ENCODE assay signal across 9 mouse cellular contexts in the genomic region with DNA sequence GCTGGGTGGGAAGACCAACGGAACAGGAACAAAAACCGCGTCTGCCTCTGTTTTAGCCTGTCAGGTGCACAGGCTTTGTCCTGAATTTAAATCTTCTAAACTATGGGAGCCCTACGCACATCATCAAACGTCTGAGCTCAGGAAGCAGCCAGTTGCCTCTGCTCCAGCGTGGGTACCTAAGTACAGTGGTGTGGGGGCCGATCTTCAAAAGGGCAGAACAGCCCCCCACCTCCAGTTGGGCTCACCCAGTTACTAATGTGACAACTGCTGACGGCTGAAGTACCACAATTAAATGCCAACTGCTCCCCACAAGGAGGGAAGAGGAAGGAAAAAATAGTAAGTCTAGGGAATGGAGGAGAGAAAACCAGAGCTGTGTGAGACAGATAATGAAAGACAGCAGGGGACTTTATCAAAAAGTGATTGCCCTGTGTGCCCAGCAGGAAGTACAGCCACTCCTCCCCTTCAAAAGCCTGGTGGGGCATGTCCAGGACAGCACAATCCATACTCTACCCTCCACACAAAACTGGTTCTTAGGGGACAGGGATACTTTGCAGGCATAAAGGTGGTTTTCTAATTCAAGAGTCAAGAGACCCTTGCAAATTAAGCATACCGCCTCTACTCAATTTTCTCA. TPM values are rescaled to one million over a fixed set of nuclear protein-coding genes. Genes with fewer than 3 reads are reported as not detected.
A peak's percentile ranks its signal among the peaks of the same experiment; 100 is the strongest.
DNase-seq lines count a peak whose midpoint lies in the region; ATAC-seq and TF ChIP-seq lines count a peak whose summit lies in the region.
"Had no signal": no experiment of that assay in that cellular context is flagged by ENCODE, and none has a peak within 500 bp of the region (broad histone marks: within the 10 kb centered on the region; RNA-seq: fewer than 3 reads in every experiment).

No protein-coding gene starts in this region.

- 56% methylated on average over 9 of the region's 9 CpGs for WGBS in heart, embryonic 12.5 days
- WGBS in liver, embryonic 12.5 days (ENCODE audit: insufficient replicate concordance): 41% methylated on average over 9 of the region's 9 CpGs
- 67% methylated on average over 9 of the region's 9 CpGs for WGBS in lung, adult 2 months

- no peak for TF ChIP-seq POLR2A in lung, adult 2 months (IDR thresholded peaks at IDR 0.05; ENCODE audit: borderline replicate concordance, extremely low read depth, low read depth, low read length)

- no peak for TF ChIP-seq CTCF in lung, adult 2 months (IDR thresholded peaks at IDR 0.05; ENCODE audit: insufficient read depth, low read length)

- intact Hi-C loops in gastrocnemius, postnatal 36 days (cut with DNase I): no loop called here

- ATAC-seq in heart, embryonic 12.5 days (ENCODE audit: insufficient number of reproducible peaks, low FRiP score): no peak
- peak; percentile 63; the same call in 1 of the 2 replicates for ATAC-seq in liver, embryonic 12.5 days
- ATAC-seq: intestine, embryonic 15.5 days had no signal

- no peaks in the 10 kb centered on the region for H3K9me3 ChIP-seq in heart, embryonic 12.5 days (replicated peaks)
- no peaks in the 10 kb centered on the region for H3K9me3 ChIP-seq in liver, embryonic 12.5 days (replicated peaks)
- H3K9me3 ChIP-seq: intestine, embryonic 15.5 days had no signal

- H3K27me3 ChIP-seq in heart, embryonic 12.5 days (replicated peaks): no peaks in the 10 kb centered on the region
- no peaks in the 10 kb centered on the region for H3K27me3 ChIP-seq in liver, embryonic 12.5 days (replicated peaks)
- H3K27me3 ChIP-seq: intestine, embryonic 15.5 days had no signal

- H3K4me3 ChIP-seq in heart, embryonic 12.5 days: no peak overlapping the region
- no peak overlapping the region for H3K4me3 ChIP-seq in liver, embryonic 12.5 days
- no peak overlapping the region for H3K4me3 ChIP-seq in lung, adult 2 months (replicated peaks; ENCODE audit: extremely low read depth, low read depth, low read length)
- H3K4me3 ChIP-seq: intestine, embryonic 15.5 days had no signal

- DNase-seq in heart, postnatal 4 days: no peak
- peak; percentile 22 for DNase-seq in thymus, postnatal 0 days (ENCODE audit: low spot score)
- DNase-seq in thymus, postnatal 4 days: no peak
- DNase-seq in lung, adult 2 months: no peak
- DNase-seq in gastrocnemius, postnatal 36 days: no peak
- DNase-seq in testis, postnatal 14 days (ENCODE audit: low spot score): no peak

- H3K4me2 ChIP-seq in heart, embryonic 12.5 days: no peak overlapping the region
- peak overlapping the region; percentile 27 for H3K4me2 ChIP-seq in liver, embryonic 12.5 days
- H3K4me2 ChIP-seq: intestine, embryonic 15.5 days had no signal

- H3K9ac ChIP-seq in heart, embryonic 12.5 days: no peak overlapping the region
- peak overlapping the region; percentile 1; the same call in 1 of the 2 replicates for H3K9ac ChIP-seq in liver, embryonic 12.5 days
- H3K9ac ChIP-seq: intestine, embryonic 15.5 days had no signal

- peaks cover 17% of the 10 kb centered on the region for H3K36me3 ChIP-seq in heart, embryonic 12.5 days
- H3K36me3 ChIP-seq in liver, embryonic 12.5 days: peaks cover 17% of the 10 kb centered on the region
- H3K36me3 ChIP-seq: intestine, embryonic 15.5 days had no signal

- peaks cover 51% of the 10 kb centered on the region for H3K4me1 ChIP-seq in heart, embryonic 12.5 days (replicated peaks)
- H3K4me1 ChIP-seq in liver, embryonic 12.5 days: peaks cover 73% of the 10 kb centered on the region
- H3K4me1 ChIP-seq in lung, adult 2 months (ENCODE audit: control insufficient read depth, insufficient read depth, low read length): peaks cover 21% of the 10 kb centered on the region

- peak overlapping the region; percentile 22; the same call in 1 of the 2 replicates for H3K27ac ChIP-seq in heart, embryonic 12.5 days (ENCODE audit: poor library complexity, severe bottlenecking)
- H3K27ac ChIP-seq in liver, embryonic 12.5 days: 0 out of 2 replicates have a peak overlapping the region, but pooled peaks have one; percentile 18
- H3K27ac ChIP-seq: intestine, embryonic 15.5 days had no signal

RNA-seq across cellular contexts. Expression of a gene that starts 34.0 kb away (rescaled TPM):
- polyA plus RNA-seq in heart, embryonic 12.5 days (2016; fragmentation: Nextera tagmentation; extraction: Ambion mirVana): 95.9 and 113 TPM in 2 replicates
- 100 to 1,000 TPM; 119 to 134 TPM for total RNA-seq in heart, postnatal 4 days (2021)
- polyA plus RNA-seq in thymus, postnatal 0 days (2015; fragmentation: Nextera tagmentation; extraction: Ambion mirVana): 143 and 144 TPM in 2 replicates
- polyA plus RNA-seq in liver, embryonic 12.5 days (2016; fragmentation: Nextera tagmentation; extraction: Ambion mirVana): 78.6 and 89.6 TPM in 2 replicates
- 38.3 and 46.6 TPM in 2 replicates for polyA plus RNA-seq in lung, adult 2 months (2012; rRNA removed)
- total RNA-seq in gastrocnemius, postnatal 36 days (2021): 10 to 100 TPM; 56.4 to 65.7 TPM

RNA-seq across cellular contexts. Expression of a gene that starts 46.3 kb away (rescaled TPM):
- polyA plus RNA-seq in heart, embryonic 12.5 days (2016; fragmentation: Nextera tagmentation; extraction: Ambion mirVana): 39.9 and 42.1 TPM in 2 replicates
- 10 to 100 TPM; 27.6 to 30.7 TPM for total RNA-seq in heart, postnatal 4 days (2021)
- 35.5 and 39.5 TPM in 2 replicates for polyA plus RNA-seq in thymus, postnatal 0 days (2015; fragmentation: Nextera tagmentation; extraction: Ambion mirVana)
- polyA plus RNA-seq in liver, embryonic 12.5 days (2016; fragmentation: Nextera tagmentation; extraction: Ambion mirVana): 15.7 and 17.2 TPM in 2 replicates
- 38.4 and 45.9 TPM in 2 replicates for polyA plus RNA-seq in lung, adult 2 months (2012; rRNA removed)
- total RNA-seq in gastrocnemius, postnatal 36 days (2021): 10 to 100 TPM; 44.4 to 46.8 TPM
